Mouse (Mus musculus): Measurements from ENCODE around the gene Ctcfl.
"Not testable (repeated sequence)": the region's sequence is repeated elsewhere in the genome, so short reads cannot be mapped to it uniquely, and the experiment has no call there.

The Ctcfl gene

GRCm38 (mm10) chr2:173143611-173144010, 24.3 kb upstream of the Ctcfl start:
- DNase-seq (ENCODE audit: low read depth), result no peak

GRCm38 (mm10) chr2:173138323-173139239, 19.3 kb upstream of the Ctcfl start:
- DNase-seq (ENCODE audit: low read depth), result no peak

GRCm38 (mm10) chr2:173134695-173135094, 15.4 kb upstream of the Ctcfl start:
- DNase-seq (ENCODE audit: low read depth), result no peak

- no peak for DNase-seq (ENCODE audit: low read depth)
Observed at GRCm38 (mm10) chr2:173132794-173133300, 13.5 kb upstream of the Ctcfl start.

- DNase-seq (ENCODE audit: low read depth), result no peak
Observed at GRCm38 (mm10) chr2:173132262-173132661, 12.9 kb upstream of the Ctcfl start.

- no peak for DNase-seq (ENCODE audit: low read depth)
Observed at GRCm38 (mm10) chr2:173129111-173129510, 9.8 kb upstream of the Ctcfl start.

GRCm38 (mm10) chr2:173126386-173126785, 7.1 kb upstream of the Ctcfl start:
- DNase-seq (ENCODE audit: low read depth), result no peak

- no peak for DNase-seq (ENCODE audit: low read depth)
Observed at GRCm38 (mm10) chr2:173124022-173124735, 4.9 kb upstream of the Ctcfl start.

- not testable (repeated sequence) for DNase-seq (ENCODE audit: low read depth)
Observed at GRCm38 (mm10) chr2:173120117-173120516, 792 bp upstream of the Ctcfl start.

- DNase-seq (ENCODE audit: low read depth), result not testable (repeated sequence)
Observed at GRCm38 (mm10) chr2:173113796-173114195, 5.5 kb downstream of the Ctcfl start.

GRCm38 (mm10) chr2:173110571-173110970, 8.8 kb downstream of the Ctcfl start:
- no peak for DNase-seq (ENCODE audit: low read depth)

GRCm38 (mm10) chr2:173109510-173109909, 9.8 kb downstream of the Ctcfl start:
- DNase-seq (ENCODE audit: low read depth), result no peak

- no peak for DNase-seq (ENCODE audit: low read depth)
Observed at GRCm38 (mm10) chr2:173108509-173109190, 10.7 kb downstream of the Ctcfl start.

GRCm38 (mm10) chr2:173106889-173107785, 12.2 kb downstream of the Ctcfl start:
- no peak for DNase-seq (ENCODE audit: low read depth)

- no peak for DNase-seq (ENCODE audit: low read depth)
Observed at GRCm38 (mm10) chr2:173106409-173106808, 12.9 kb downstream of the Ctcfl start.

GRCm38 (mm10) chr2:173097337-173097736, 22.0 kb downstream of the Ctcfl start:
- not testable (repeated sequence) for DNase-seq (ENCODE audit: low read depth)

GRCm38 (mm10) chr2:173089437-173089836, 29.9 kb downstream of the Ctcfl start:
- peak; percentile 49 for DNase-seq (ENCODE audit: low read depth)

- DNase-seq (ENCODE audit: low read depth), result no peak
Observed at GRCm38 (mm10) chr2:173087405-173087804, 31.9 kb downstream of the Ctcfl start.

GRCm38 (mm10) chr2:173085763-173086162, 33.6 kb downstream of the Ctcfl start:
- DNase-seq (ENCODE audit: low read depth), result no peak

GRCm38 (mm10) chr2:173084871-173085270, 34.5 kb downstream of the Ctcfl start:
- DNase-seq (ENCODE audit: low read depth), result no peak
